Mouse (Mus musculus) stomach, embryonic 15.5 days (tissue): ENCODE data around the gene Cer1. TPM values are rescaled to one million over a fixed set of nuclear protein-coding genes. Genes with fewer than 3 reads are reported as not detected.

Experiments
- ATAC-seq: fragments of 200-750 bp; cut with Nextera tagmentation; 2 replicates; pipeline ENCODE4 v1.8.0; 2017; ENCODE audit warnings: low read depth, moderate number of reproducible peaks, moderate TSS enrichment; ENCODE audit not compliant: insufficient read depth, low FRiP score
- H3K27ac ChIP-seq: fragments of 300-500 bp; sonication (generic); 2 replicates; pipeline ENCODE4 v1.5.1; 2015; ENCODE audit warnings: mild to moderate bottlenecking, inconsistent platforms
- H3K27me3 ChIP-seq: fragments of 300-500 bp; sonication (generic); replicated peaks from 2 replicates; pipeline ENCODE4 v1.6.1; 2015; ENCODE audit warnings: inconsistent platforms
- H3K36me3 ChIP-seq: fragments of 300-500 bp; sonication (generic); 2 replicates; pipeline ENCODE4 v1.6.1; 2015; ENCODE audit warnings: inconsistent platforms
- H3K4me1 ChIP-seq: fragments of 300-500 bp; sonication (generic); 2 replicates; pipeline ENCODE4 v1.6.1; 2015; ENCODE audit warnings: inconsistent platforms
- H3K4me2 ChIP-seq: fragments of 300-500 bp; sonication (generic); 2 replicates; pipeline ENCODE4 v1.6.1; 2015; ENCODE audit warnings: mild to moderate bottlenecking, inconsistent platforms
- H3K4me3 ChIP-seq: fragments of 300-500 bp; sonication (generic); replicated peaks from 2 replicates; pipeline ENCODE4 v1.5.1; 2015; ENCODE audit warnings: inconsistent platforms
- H3K9ac ChIP-seq: fragments of 300-500 bp; sonication (generic); 2 replicates; pipeline ENCODE4 v1.6.1; 2015; ENCODE audit warnings: inconsistent platforms
- H3K9me3 ChIP-seq: fragments of 300-500 bp; sonication (generic); 2 replicates; pipeline ENCODE4 v1.6.1; 2016; ENCODE audit warnings: inconsistent platforms
- WGBS: fragments of 180-500 bp; shearing (Covaris S2); methylation state at CpG from one replicate; pipeline ENCODE4 v1.1.7; 2015; 5-methylcytosine and 5-hydroxymethylcytosine counted together
- polyA plus RNA-seq: library from polyadenylated mRNA; unstranded; fragments of >200 nt; fragmentation: Nextera tagmentation; extraction: Ambion mirVana; gene quantifications from 2 replicates; pipeline ENCODE4 v1.2.1, GENCODE M21; 2015

Cer1 gene
- polyA plus RNA-seq: 0.14 and 0.34 TPM in 2 replicates

GRCm38 (mm10) chr4:82884636-82885534 lies at the start of gene Cer1:
Gene Cer1 (minus strand): TSS chr4:82885148.
- H3K9me3 ChIP-seq: no peaks in the 10 kb centered on the region
- no peaks in the 10 kb centered on the region for H3K36me3 ChIP-seq
- WGBS: 55% methylated on average over 19 of the region's 19 CpGs
- ATAC-seq: no peak
- H3K4me1 ChIP-seq: 0 out of 2 replicates have a peak, but pooled peaks cover 5% of the 10 kb centered on the region
- H3K27ac ChIP-seq: no peak within 1 kb of the TSS
- no peak within 1 kb of the TSS for H3K4me2 ChIP-seq
- H3K9ac ChIP-seq: no peak within 1 kb of the TSS
- H3K4me3 ChIP-seq: no peak within 1 kb of the TSS
- H3K27me3 ChIP-seq: no peaks in the 10 kb centered on the region

- Histone ChIP-seq H3K4me1 (no peaks in the 10 kb centered on the region), H3K36me3 (no peaks in the 10 kb centered on the region), H3K9me3 (no peaks in the 10 kb centered on the region), H3K9ac (no peak overlapping the region), H3K27ac (no peak overlapping the region), H3K27me3 (no peaks in the 10 kb centered on the region), H3K4me3 (no peak overlapping the region), H3K4me2 (no peak overlapping the region)
- peak; percentile 81 for ATAC-seq
- 19% methylated on average over 5 of the region's 5 CpGs for whole genome bisulfite sequencing
Measured at GRCm38 (mm10) chr4:82934308-82934707, 49.4 kb upstream of the Cer1 start.

GRCm38 (mm10) chr4:82933698-82934210 lies 48.8 kb upstream of the Cer1 start:
- H3K9me3 ChIP-seq: no peaks in the 10 kb centered on the region
- peak overlapping the region; percentile 35 for H3K4me2 ChIP-seq
- no peaks in the 10 kb centered on the region for H3K27me3 ChIP-seq
- H3K4me3 ChIP-seq: peak overlapping the region; percentile 20
- H3K4me1 ChIP-seq: no peaks in the 10 kb centered on the region
- no peaks in the 10 kb centered on the region for H3K36me3 ChIP-seq
- WGBS: 14% methylated on average over 14 of the region's 14 CpGs
- ATAC-seq: no peak
- no peak overlapping the region for H3K9ac ChIP-seq
- no peak overlapping the region for H3K27ac ChIP-seq

- Histone ChIP-seq H3K4me1 (no peaks in the 10 kb centered on the region), H3K4me2 (no peak overlapping the region), H3K9ac (no peak overlapping the region), H3K27ac (no peak overlapping the region), H3K9me3 (no peaks in the 10 kb centered on the region), H3K27me3 (no peaks in the 10 kb centered on the region), H3K36me3 (no peaks in the 10 kb centered on the region), H3K4me3 (no peak overlapping the region)
- WGBS: 72% methylated on average over 5 of the region's 5 CpGs
- no peak for ATAC-seq
Measured at GRCm38 (mm10) chr4:82930079-82930478, 45.1 kb upstream of the Cer1 start.

GRCm38 (mm10) chr4:82921962-82922361 lies 37.0 kb upstream of the Cer1 start:
- H3K4me2 ChIP-seq: no peak overlapping the region
- H3K27me3 ChIP-seq: no peaks in the 10 kb centered on the region
- no peaks in the 10 kb centered on the region for H3K9me3 ChIP-seq
- ATAC-seq: no peak
- H3K36me3 ChIP-seq: no peaks in the 10 kb centered on the region
- 58% methylated on average over 4 of the region's 4 CpGs for WGBS
- H3K27ac ChIP-seq: no peak overlapping the region
- no peak overlapping the region for H3K9ac ChIP-seq
- no peak overlapping the region for H3K4me3 ChIP-seq
- no peaks in the 10 kb centered on the region for H3K4me1 ChIP-seq

- H3K4me2 ChIP-seq: no peak overlapping the region
- H3K9ac ChIP-seq: no peak overlapping the region
- H3K9me3 ChIP-seq: no peaks in the 10 kb centered on the region
- no peaks in the 10 kb centered on the region for H3K27me3 ChIP-seq
- no peak for ATAC-seq
- no peak overlapping the region for H3K4me3 ChIP-seq
- 52% methylated on average over 2 of the region's 2 CpGs for WGBS
- H3K4me1 ChIP-seq: no peaks in the 10 kb centered on the region
- no peak overlapping the region for H3K27ac ChIP-seq
- no peaks in the 10 kb centered on the region for H3K36me3 ChIP-seq
Measured at GRCm38 (mm10) chr4:82918625-82919024, 33.7 kb upstream of the Cer1 start.

- H3K4me2 ChIP-seq: no peak overlapping the region
- H3K9me3 ChIP-seq: no peaks in the 10 kb centered on the region
- no peaks in the 10 kb centered on the region for H3K27me3 ChIP-seq
- no peaks in the 10 kb centered on the region for H3K36me3 ChIP-seq
- 54% methylated on average over 5 of the region's 5 CpGs for WGBS
- H3K27ac ChIP-seq: no peak overlapping the region
- no peak for ATAC-seq
- H3K9ac ChIP-seq: no peak overlapping the region
- H3K4me3 ChIP-seq: no peak overlapping the region
- no peaks in the 10 kb centered on the region for H3K4me1 ChIP-seq
Measured at GRCm38 (mm10) chr4:82916678-82917050, 31.7 kb upstream of the Cer1 start.

GRCm38 (mm10) chr4:82916003-82916677 lies 31.2 kb upstream of the Cer1 start:
- H3K4me1 ChIP-seq: no peaks in the 10 kb centered on the region
- H3K4me2 ChIP-seq: no peak overlapping the region
- 0 out of 2 replicates have a peak overlapping the region, but pooled peaks have one; percentile 16 for H3K27ac ChIP-seq
- H3K9ac ChIP-seq: no peak overlapping the region
- ATAC-seq: no peak
- 49% methylated on average over 14 of the region's 14 CpGs for WGBS
- H3K4me3 ChIP-seq: no peak overlapping the region
- no peaks in the 10 kb centered on the region for H3K36me3 ChIP-seq
- no peaks in the 10 kb centered on the region for H3K9me3 ChIP-seq
- no peaks in the 10 kb centered on the region for H3K27me3 ChIP-seq

GRCm38 (mm10) chr4:82915576-82915975 lies 30.6 kb upstream of the Cer1 start:
- no peak overlapping the region for H3K4me2 ChIP-seq
- WGBS: 45% methylated on average over 7 of the region's 7 CpGs
- no peaks in the 10 kb centered on the region for H3K36me3 ChIP-seq
- ATAC-seq: no peak
- H3K27me3 ChIP-seq: no peaks in the 10 kb centered on the region
- no peak overlapping the region for H3K9ac ChIP-seq
- H3K27ac ChIP-seq: no peak overlapping the region
- no peaks in the 10 kb centered on the region for H3K9me3 ChIP-seq
- H3K4me1 ChIP-seq: no peaks in the 10 kb centered on the region
- no peak overlapping the region for H3K4me3 ChIP-seq

GRCm38 (mm10) chr4:82914601-82915143 lies 29.7 kb upstream of the Cer1 start:
- WGBS: 72% methylated on average over 11 of the region's 11 CpGs
- Histone ChIP-seq H3K9ac (no peak overlapping the region), H3K9me3 (no peaks in the 10 kb centered on the region), H3K4me3 (no peak overlapping the region), H3K27me3 (no peaks in the 10 kb centered on the region), H3K4me1 (no peaks in the 10 kb centered on the region), H3K36me3 (no peaks in the 10 kb centered on the region), H3K4me2 (no peak overlapping the region), H3K27ac (no peak overlapping the region)
- ATAC-seq: no peak

GRCm38 (mm10) chr4:82895227-82895626 lies 10.3 kb upstream of the Cer1 start:
- H3K9me3 ChIP-seq: no peaks in the 10 kb centered on the region
- H3K36me3 ChIP-seq: no peaks in the 10 kb centered on the region
- ATAC-seq: no peak
- H3K27ac ChIP-seq: no peak overlapping the region
- no peak overlapping the region for H3K9ac ChIP-seq
- no peak overlapping the region for H3K4me2 ChIP-seq
- no peaks in the 10 kb centered on the region for H3K27me3 ChIP-seq
- 65% methylated on average over 10 of the region's 10 CpGs for WGBS
- H3K4me1 ChIP-seq: no peaks in the 10 kb centered on the region
- H3K4me3 ChIP-seq: no peak overlapping the region

- Histone ChIP-seq H3K9me3 (no peaks in the 10 kb centered on the region), H3K27me3 (no peaks in the 10 kb centered on the region), H3K9ac (no peak overlapping the region), H3K4me1 (no peaks in the 10 kb centered on the region), H3K4me2 (no peak overlapping the region), H3K36me3 (no peaks in the 10 kb centered on the region), H3K4me3 (no peak overlapping the region), H3K27ac (peak overlapping the region; percentile 27; the same call in 1 of the 2 replicates)
- WGBS: 82% methylated on average over 5 of the region's 5 CpGs
- no peak for ATAC-seq
Measured at GRCm38 (mm10) chr4:82892247-82892646, 7.3 kb upstream of the Cer1 start.
